Mouse (Mus musculus) Patski (cell line): ENCODE results near the gene Smarcb1. TPM values are rescaled to one million over a fixed set of nuclear protein-coding genes. Genes with fewer than 3 reads are reported as not detected.

Experiments
- ATAC-seq: fragments of 100-300 bp; one replicate; pipeline ENCODE4 v1.8.0; 2021
- CTCF ChIA-PET: fragments of 350-600 bp; sonication (Branson Sonifier 250); formaldehyde crosslinking; loops from one replicate; lab custom pipeline; 2022; ENCODE audit warnings: inconsistent platforms; lab: Charles Lee
- POLR2A ChIA-PET: fragments of 350-600 bp; sonication (Branson Sonifier 250); formaldehyde crosslinking; loops from one replicate; lab custom pipeline; 2022; ENCODE audit warnings: antibody characterized with exemption, inconsistent platforms; lab: Charles Lee
- DNase-seq: peaks from one replicate; pipeline ENCODE4 v3.0.0-alpha.2; 2011; ENCODE audit warnings: low read depth, low spot score
- H3K27me3 ChIP-seq: fragments of 371-371 bp; one replicate; pipeline ENCODE4 v1.5.1; 2021
- CTCF ChIP-seq: fragments of 100-300 bp; IDR thresholded peaks from one replicate; pipeline ENCODE4 v1.5.1; 2021
- in situ Hi-C: fragments of 300-500 bp; cut with MboI; formaldehyde crosslinking; loops from 3 replicates; pipeline ENCODE4 v1.11.1; 2018; ENCODE audit warnings: low pct_unique_long_range_greater_than_20kb, mixed read lengths
- polyA plus RNA-seq: library from polyadenylated mRNA; unstranded; gene quantifications from one replicate; pipeline ENCODE4 v1.2.3, GENCODE M21; 2021

Smarcb1 gene
- polyA plus RNA-seq, 1 experiment from 2014 or later, result 107 TPM

DNA sequence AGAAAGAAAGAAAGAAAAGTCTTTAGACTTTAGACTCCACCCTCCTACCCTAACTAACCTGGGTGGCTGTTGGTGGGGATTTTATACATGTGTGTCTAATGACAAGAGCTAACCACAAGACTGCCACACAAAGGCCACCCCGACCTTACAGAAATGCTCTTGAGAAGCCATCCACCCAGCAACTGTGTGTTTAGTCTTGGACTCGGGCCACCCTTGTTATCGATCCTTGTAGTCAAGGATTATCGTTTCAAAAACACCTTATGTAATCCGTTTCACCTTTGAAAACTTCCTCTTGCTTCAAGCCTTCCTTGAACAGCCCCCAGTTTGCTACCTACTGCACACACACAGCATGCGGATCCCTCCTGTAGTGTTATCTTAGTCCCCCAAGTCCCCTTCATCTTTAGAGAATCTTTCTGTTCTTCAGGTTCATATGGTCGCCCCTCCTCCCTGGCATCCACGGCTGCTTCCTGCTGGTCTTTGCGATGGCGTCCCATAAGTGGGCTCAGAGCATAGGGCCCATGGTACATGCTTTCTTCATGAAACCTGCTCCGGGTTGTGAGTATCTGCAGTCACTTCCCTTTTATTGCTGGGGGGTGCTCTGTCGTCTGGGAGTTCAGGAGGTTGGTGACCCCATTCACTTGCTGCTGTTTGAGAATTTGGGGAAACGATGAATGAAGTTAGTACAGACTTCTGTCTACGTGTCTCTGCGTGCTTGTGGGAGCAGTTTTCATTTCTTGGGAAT is 21.5 kb upstream of the Smarcb1 start, which contains the start of gene Vpreb3:
Gene Vpreb3 (plus strand): TSS at position 322 of the 742 bp plus-strand sequence.
- in situ Hi-C loops, result no loop called here
- POLR2A ChIA-PET, result no interaction called here

DNA sequence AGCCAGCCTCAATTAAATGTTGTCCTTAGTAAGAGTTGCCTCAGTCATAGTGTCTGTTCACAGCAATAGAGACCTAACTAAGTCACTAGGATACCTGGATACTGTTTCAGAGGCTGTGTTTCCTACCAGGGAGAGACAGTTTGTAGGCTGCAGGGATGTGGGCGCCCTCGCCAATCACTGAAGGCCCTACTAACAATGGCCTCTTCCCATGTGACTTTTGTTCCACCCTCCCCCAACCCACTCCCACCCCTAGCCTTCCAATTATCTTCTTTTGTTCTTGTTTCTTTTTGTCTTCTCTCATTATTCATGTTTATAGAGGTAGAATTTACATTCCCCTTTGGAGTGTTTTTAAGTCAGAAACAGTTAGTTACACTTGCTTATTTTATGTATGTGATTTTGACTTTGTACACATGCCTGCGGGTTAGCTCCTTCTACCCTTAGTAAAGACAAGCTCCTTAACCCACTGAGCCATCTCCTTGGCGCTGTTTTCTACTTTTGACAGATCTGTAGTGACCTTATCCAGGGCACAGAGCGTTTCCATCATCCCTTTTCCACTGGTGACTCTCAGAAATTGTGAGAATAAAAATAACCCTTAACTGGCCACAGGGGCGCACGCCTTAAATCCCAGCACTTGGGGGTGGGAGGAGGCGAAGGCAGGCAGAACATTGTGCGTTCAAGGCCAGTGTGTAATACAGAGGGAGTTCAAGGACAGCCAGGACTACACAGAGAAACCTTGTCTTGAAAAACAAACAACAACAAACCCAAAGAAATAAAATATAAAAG is 19.8 kb upstream of the Smarcb1 start:
- no peak for TF ChIP-seq CTCF
- no peak for ATAC-seq
- CTCF ChIA-PET, result interaction anchor here (1.2 kb wide), 1 partner anchor 177 kb away, joined by 3 read pairs; no protein-coding TSS in a partner anchor
- in situ Hi-C loops, result no loop called here
- H3K27me3 ChIP-seq, result no peaks in the 10 kb centered on the region
- POLR2A ChIA-PET, result no interaction called here
- DNase-seq, result no peak

More for the DNA sequence above, 21.5 kb upstream of the Smarcb1 start, which contains the start of gene Vpreb3:
- ATAC-seq (no peak), DNase-seq (no peak)
- CTCF ChIA-PET, result interaction anchor here (0.7 to 1.3 kb wide), 2 partner anchors 9 to 16 kb away, joined by 3 read pairs; no protein-coding TSS in a partner anchor
- no peak for TF ChIP-seq CTCF
- no peaks in the 10 kb centered on the region for H3K27me3 ChIP-seq

DNA sequence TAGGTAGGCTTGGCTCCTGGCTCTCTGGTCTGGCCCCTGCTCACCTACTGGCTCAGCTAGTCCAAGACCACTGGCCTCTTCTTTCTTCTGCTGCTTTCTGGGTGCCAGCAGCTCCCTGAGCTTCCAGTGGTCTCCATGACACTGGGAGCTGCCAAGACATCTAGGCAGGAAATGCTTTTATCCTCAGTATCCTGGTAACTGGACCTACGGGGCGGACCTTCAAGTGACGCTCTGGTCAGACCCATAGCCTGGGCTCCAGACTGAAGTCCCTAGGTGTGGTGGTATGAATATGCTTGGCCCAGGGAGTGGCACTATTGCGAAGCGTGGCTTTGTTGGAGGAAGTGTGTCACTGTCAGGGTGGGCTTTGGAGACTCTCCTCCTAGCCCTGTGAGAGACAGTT is 19.1 kb upstream of the Smarcb1 start, which contains the start of gene Gm867:
Gene Gm867 (minus strand): TSS at position 153 of the 400 bp plus-strand sequence.
- CTCF ChIA-PET, result interaction anchor here (1.7 kb wide), 1 partner anchor 11 kb away, joined by 5 read pairs; no protein-coding TSS in a partner anchor
- no peak for TF ChIP-seq CTCF
- in situ Hi-C loops, result no loop called here
- ATAC-seq (no peak), DNase-seq (no peak)
- POLR2A ChIA-PET, result interaction anchor here (0.9 kb wide), 1 partner anchor 9 kb away, joined by 3 read pairs; no protein-coding TSS in a partner anchor
- H3K27me3 ChIP-seq, result no peaks in the 10 kb centered on the region

DNA sequence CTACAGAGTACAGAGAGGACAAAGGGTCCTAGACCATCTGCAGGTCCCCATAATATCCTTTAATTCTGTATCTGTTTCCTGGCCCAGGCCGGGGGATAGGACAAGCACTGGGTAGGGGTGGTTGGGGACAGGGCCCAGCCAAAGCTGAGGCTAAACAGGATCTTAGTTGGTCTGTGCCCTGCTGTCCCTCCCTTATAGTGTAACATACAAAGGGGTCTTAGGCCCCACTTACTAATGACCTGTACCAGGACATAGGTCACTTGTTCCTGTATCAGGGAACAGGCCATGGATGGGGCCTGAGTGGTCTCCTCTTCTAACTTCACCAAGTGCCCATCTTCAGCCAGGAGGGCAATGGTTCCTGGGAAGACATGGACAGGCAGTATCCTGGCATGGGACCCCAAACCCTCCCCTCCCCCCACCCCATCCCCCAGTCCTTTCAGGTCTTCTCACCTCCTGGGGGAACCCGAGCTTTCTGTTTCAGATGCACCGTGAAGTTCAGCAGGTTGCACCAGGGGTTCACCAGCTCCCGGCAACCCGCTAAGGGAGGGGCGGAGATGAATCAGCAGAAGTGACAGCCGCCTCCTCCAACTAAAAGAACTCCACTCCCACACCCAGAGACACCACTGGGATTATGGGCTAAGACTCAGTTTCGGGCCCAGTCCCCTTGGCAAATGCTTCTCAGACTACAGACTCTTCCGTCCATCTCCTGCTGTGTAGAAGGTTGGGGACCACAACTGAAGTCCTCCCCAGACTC is 18.2 kb upstream of the Smarcb1 start:
- H3K27me3 ChIP-seq, result no peaks in the 10 kb centered on the region
- ChIA-PET CTCF (interaction anchor here (1.7 kb wide), 1 partner anchor 12 kb away, joined by 5 read pairs; no protein-coding TSS in a partner anchor), POLR2A (interaction anchor here (0.9 kb wide), 2 partner anchors 10 to 19 kb away, joined by 3 read pairs; partner anchors contain the start of gene Smarcb1)
- in situ Hi-C loops, result no loop called here
- DNase-seq (no peak), ATAC-seq (no peak)
- TF ChIP-seq CTCF, result no peak

GRCm38 (mm10) chr10:75937851-75938643 is 16.6 kb upstream of the Smarcb1 start:
- in situ Hi-C loops, result no loop called here

DNA sequence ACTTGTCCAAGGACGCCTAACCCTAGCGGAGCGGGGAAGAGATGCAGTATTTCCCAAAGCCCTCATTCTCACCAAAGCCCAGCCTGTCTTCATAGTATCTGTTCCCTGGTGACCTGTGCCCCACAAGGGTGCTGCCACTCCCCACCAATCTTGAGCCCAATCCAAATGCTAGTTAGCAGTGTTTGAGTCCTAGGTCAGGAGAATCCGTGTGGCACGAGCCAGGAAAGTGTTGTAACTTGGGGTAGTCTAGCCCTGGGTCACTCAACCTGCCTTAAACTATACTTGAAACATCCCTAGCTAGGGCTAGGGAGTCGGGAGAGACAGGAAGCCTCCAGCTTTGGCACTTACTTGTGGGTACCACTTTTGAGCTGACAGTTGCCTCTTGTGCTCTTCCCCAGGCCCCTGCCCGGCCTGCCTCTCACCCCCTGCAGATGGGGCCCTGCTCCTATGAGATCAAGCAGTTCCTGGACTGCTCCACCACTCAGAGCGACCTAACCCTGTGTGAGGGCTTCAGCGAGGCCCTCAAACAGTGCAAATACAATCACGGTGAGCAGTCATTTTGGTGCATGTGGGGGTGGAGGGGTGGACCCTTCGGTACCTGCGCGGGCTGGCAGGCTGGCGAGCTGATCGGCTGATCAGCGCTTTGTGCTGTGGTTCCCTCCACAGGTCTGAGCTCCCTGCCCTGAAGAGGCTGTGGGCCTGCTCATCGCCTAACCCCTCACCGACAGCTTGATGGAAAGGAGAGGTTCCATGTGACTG is 15.7 kb upstream of the Smarcb1 start:
- ATAC-seq (no peak), DNase-seq (no peak)
- ChIA-PET POLR2A (interaction anchor here (2.3 kb wide), 1 partner anchor 16 kb away, joined by 13 read pairs; the partner anchor contains the start of gene Smarcb1), CTCF (interaction anchor here (1.4 to 2.1 kb wide), 2 partner anchors 12 to 15 kb away, joined by 3 to 7 read pairs; no protein-coding TSS in a partner anchor)
- no peaks in the 10 kb centered on the region for H3K27me3 ChIP-seq
- TF ChIP-seq CTCF, result no peak
- in situ Hi-C loops, result no loop called here

More at GRCm38 (mm10) chr10:75937851-75938643, 16.6 kb upstream of the Smarcb1 start:
- no peak for TF ChIP-seq CTCF
- no peaks in the 10 kb centered on the region for H3K27me3 ChIP-seq
- ChIA-PET POLR2A (no interaction called here), CTCF (interaction anchor here (1.4 to 2.1 kb wide), 2 partner anchors 13 to 14 kb away, joined by 3 to 7 read pairs; no protein-coding TSS in a partner anchor)
- DNase-seq, result no peak
- no peak for ATAC-seq

GRCm38 (mm10) chr10:75935680-75936541 is 14.5 kb upstream of the Smarcb1 start, which contains the start of gene Mmp11:
Mmp11 (minus strand) TSS chr10:75936496.
- ATAC-seq (peak; percentile 60), DNase-seq (peak; percentile 73)
- H3K27me3 ChIP-seq, result no peaks in the 10 kb centered on the region
- ChIA-PET POLR2A (interaction anchor here (2.3 kb wide), 1 partner anchor 15 kb away, joined by 13 read pairs; the partner anchor contains the start of gene Smarcb1), CTCF (interaction anchor here (2.1 kb wide), 1 partner anchor 16 kb away, joined by 7 read pairs; no protein-coding TSS in a partner anchor)
- TF ChIP-seq CTCF, result no peak
- in situ Hi-C loops, result no loop called here

GRCm38 (mm10) chr10:75934991-75935390 is 13.6 kb upstream of the Smarcb1 start:
- TF ChIP-seq CTCF, result no peak
- H3K27me3 ChIP-seq, result no peaks in the 10 kb centered on the region

More at GRCm38 (mm10) chr10:75934991-75935390, 13.6 kb upstream of the Smarcb1 start:
- ChIA-PET CTCF (no interaction called here), POLR2A (no interaction called here)
- ATAC-seq (no peak), DNase-seq (no peak)
- in situ Hi-C loops, result no loop called here
